Mouse (Mus musculus) layer of hippocampus, postnatal 25 days (tissue): ENCODE measurements around the gene Jmjd1c. TPM values are rescaled to one million over a fixed set of nuclear protein-coding genes. Genes with fewer than 3 reads are reported as not detected.

Experiments
- DNase-seq, 2 experiments: peaks; one replicate each; pipeline ENCODE4 v3.0.0; 2022; ENCODE audit warnings: mixed read lengths in 2 of 2, low spot score in 1 of 2; ENCODE audit errors: extremely low spot score in 1 of 2
- total RNA-seq, 2 experiments: library from RNA; stranded (reverse); gene quantifications; 2 replicates each; pipeline ENCODE4 v1.2.3; 2021

Jmjd1c gene
- 10 to 100 TPM; 80.3 to 98.6 TPM for total RNA-seq

- peak; percentile 67 to 82 for DNase-seq
Measured at GRCm38 (mm10) chr10:67095798-67096620, at the start of gene Jmjd1c. TSS of gene Jmjd1c (plus strand) at chr10:67096125.

GRCm38 (mm10) chr10:67047712-67048645, 47.9 kb upstream of the Jmjd1c start:
- DNase-seq: peak; percentile 20 to 29

GRCm38 (mm10) chr10:67048871-67049615, 46.9 kb upstream of the Jmjd1c start:
- no peak for DNase-seq

- DNase-seq: no peak
Measured at GRCm38 (mm10) chr10:67049621-67050020, 46.3 kb upstream of the Jmjd1c start.

- no peak for DNase-seq
Measured at GRCm38 (mm10) chr10:67050766-67051165, 45.2 kb upstream of the Jmjd1c start.

- DNase-seq: no peak
Measured at GRCm38 (mm10) chr10:67051466-67051865, 44.5 kb upstream of the Jmjd1c start.

GRCm38 (mm10) chr10:67052429-67052828, 43.5 kb upstream of the Jmjd1c start:
- DNase-seq: no peak

- no peak for DNase-seq
Measured at GRCm38 (mm10) chr10:67053475-67053874, 42.5 kb upstream of the Jmjd1c start.

GRCm38 (mm10) chr10:67055867-67056856, 39.8 kb upstream of the Jmjd1c start:
- DNase-seq: no peak

GRCm38 (mm10) chr10:67057208-67057607, 38.7 kb upstream of the Jmjd1c start:
- DNase-seq: no peak

GRCm38 (mm10) chr10:67057696-67058095, 38.2 kb upstream of the Jmjd1c start:
- no peak for DNase-seq

GRCm38 (mm10) chr10:67058297-67058696, 37.6 kb upstream of the Jmjd1c start:
- peak in 1 of 2 experiments; percentile 29 for DNase-seq

GRCm38 (mm10) chr10:67058702-67059101, 37.2 kb upstream of the Jmjd1c start:
- DNase-seq: no peak

- peak in 1 of 2 experiments; percentile 43 for DNase-seq
Measured at GRCm38 (mm10) chr10:67061367-67061801, 34.5 kb upstream of the Jmjd1c start.

- no peak for DNase-seq
Measured at GRCm38 (mm10) chr10:67061823-67062222, 34.1 kb upstream of the Jmjd1c start.

GRCm38 (mm10) chr10:67065277-67065887, 30.5 kb upstream of the Jmjd1c start:
- no peak for DNase-seq

GRCm38 (mm10) chr10:67065927-67066326, 30.0 kb upstream of the Jmjd1c start:
- DNase-seq: no peak

- DNase-seq: no peak
Measured at GRCm38 (mm10) chr10:67066421-67066820, 29.5 kb upstream of the Jmjd1c start.

- DNase-seq: no peak
Measured at GRCm38 (mm10) chr10:67069013-67069412, 26.9 kb upstream of the Jmjd1c start.
